Comparison of ENCODE assay signal across 24 mouse cellular contexts in genomic region chr8:46570673-46571072, GRCm38 (mm10). TPM values are rescaled to one million over a fixed set of nuclear protein-coding genes. Genes with fewer than 3 reads are reported as not detected.
A peak's percentile ranks its signal among the peaks of the same experiment; 100 is the strongest.
DNase-seq lines count a peak whose midpoint lies in the region; ATAC-seq and TF ChIP-seq lines count a peak whose summit lies in the region.
"Had no signal": no experiment of that assay in that cellular context is flagged by ENCODE, and none has a peak within 500 bp of the region (broad histone marks: within the 10 kb centered on the region; RNA-seq: fewer than 3 reads in every experiment).

No protein-coding gene starts in this region.

- no peak overlapping the region for H3K27ac ChIP-seq in limb, embryonic 12.5 days
- no peak overlapping the region for H3K27ac ChIP-seq in limb, embryonic 10.5 days
- H3K27ac ChIP-seq in limb, embryonic 14.5 days (replicated peaks; ENCODE audit: low read depth, low read length), result no peak overlapping the region
- H3K27ac ChIP-seq: layer of hippocampus, adult 2 months; limb, embryonic 13.5 days; liver, embryonic 15.5 days; midbrain, embryonic 13.5 days had no signal

- no peak for TF ChIP-seq POLR2A in limb, embryonic 14.5 days (IDR thresholded peaks at IDR 0.05; ENCODE audit: borderline replicate concordance, extremely low read depth, insufficient read depth, insufficient read length)

- peak; percentile 17 to 24 for DNase-seq in heart, adult 18-20 months
- no peak for DNase-seq in heart, postnatal 36 days
- DNase-seq in limb, embryonic 10.5 days (ENCODE audit: low spot score), result no peak
- DNase-seq in ZHBTc4 (ENCODE audit: low read depth, low spot score), result peak; percentile 25
- peak; percentile 31 for DNase-seq in limb, embryonic 14.5 days (ENCODE audit: low spot score)
- DNase-seq in yolk sac, embryonic 10.5 days (ENCODE audit: low spot score), result no peak
- DNase-seq in ovary, postnatal 36 days (ENCODE audit: low spot score), result no peak
- DNase-seq: adrenal gland, adult 2 months; cerebellum, adult 11 months; cerebellum, adult 9-11 months; forebrain, postnatal 0 days; gastrocnemius, postnatal 25 days; kidney, adult 9 months; kidney, postnatal 25 days; right cerebral cortex, postnatal 14 days; spleen, adult 18-20 months; thymus, postnatal 25 days had no signal

- 0 out of 2 replicates have a peak, but pooled peaks have one; percentile 26 for ATAC-seq in limb, embryonic 12.5 days (ENCODE audit: insufficient number of reproducible peaks, insufficient read depth, low FRiP score, low TSS enrichment, low read depth)
- peak; percentile 68; the same call in 1 of the 2 replicates for ATAC-seq in limb, embryonic 14.5 days (ENCODE audit: low FRiP score, low read depth)
- ATAC-seq: CD4-positive, CD25-positive, alpha-beta regulatory T cell, adult 4 months; forebrain, postnatal 0 days; midbrain, embryonic 13.5 days had no signal

- H3K27me3 ChIP-seq in limb, embryonic 12.5 days, result no peaks in the 10 kb centered on the region
- H3K27me3 ChIP-seq in limb, embryonic 10.5 days (ENCODE audit: low read depth, poor library complexity, severe bottlenecking), result no peaks in the 10 kb centered on the region
- H3K27me3 ChIP-seq in limb, embryonic 14.5 days (ENCODE audit: control insufficient read depth, insufficient read depth, low read length), result no peaks in the 10 kb centered on the region
- H3K27me3 ChIP-seq: limb, embryonic 13.5 days; liver, embryonic 15.5 days; megakaryocyte, embryonic 14.5 days; midbrain, embryonic 13.5 days had no signal

- no peak overlapping the region for H3K4me3 ChIP-seq in limb, embryonic 12.5 days (replicated peaks)
- no peak overlapping the region for H3K4me3 ChIP-seq in limb, embryonic 10.5 days
- no peak overlapping the region for H3K4me3 ChIP-seq in limb, embryonic 14.5 days (replicated peaks; ENCODE audit: low read length)
- H3K4me3 ChIP-seq: layer of hippocampus, adult 2 months; limb, embryonic 13.5 days; liver, embryonic 15.5 days; megakaryocyte, embryonic 14.5 days; midbrain, embryonic 13.5 days had no signal

- peaks cover 36% of the 10 kb centered on the region for H3K36me3 ChIP-seq in limb, embryonic 12.5 days
- peaks cover 67% of the 10 kb centered on the region for H3K36me3 ChIP-seq in limb, embryonic 10.5 days
- peaks cover 19% of the 10 kb centered on the region for H3K36me3 ChIP-seq in limb, embryonic 14.5 days (ENCODE audit: control insufficient read depth, insufficient read depth, low read length)

- 0 out of 2 replicates have a peak, but pooled peaks cover 4% of the 10 kb centered on the region for H3K4me1 ChIP-seq in limb, embryonic 12.5 days (replicated peaks)
- no peaks in the 10 kb centered on the region for H3K4me1 ChIP-seq in limb, embryonic 10.5 days
- no peaks in the 10 kb centered on the region for H3K4me1 ChIP-seq in limb, embryonic 14.5 days (ENCODE audit: control insufficient read depth, insufficient read depth, low read length)
- H3K4me1 ChIP-seq: limb, embryonic 13.5 days; liver, embryonic 15.5 days; midbrain, embryonic 13.5 days had no signal

- no peaks in the 10 kb centered on the region for H3K9me3 ChIP-seq in limb, embryonic 12.5 days
- no peaks in the 10 kb centered on the region for H3K9me3 ChIP-seq in limb, embryonic 10.5 days (replicated peaks)
- H3K9me3 ChIP-seq in limb, embryonic 14.5 days (ENCODE audit: control insufficient read depth, low read length), result no peaks in the 10 kb centered on the region
- H3K9me3 ChIP-seq: limb, embryonic 13.5 days; liver, embryonic 15.5 days; megakaryocyte, embryonic 14.5 days; midbrain, embryonic 13.5 days had no signal

- no peak overlapping the region for H3K4me2 ChIP-seq in limb, embryonic 12.5 days
- H3K4me2 ChIP-seq in limb, embryonic 14.5 days (replicated peaks; ENCODE audit: low read depth, low read length, severe bottlenecking), result no peak overlapping the region
- H3K4me2 ChIP-seq: limb, embryonic 13.5 days; liver, embryonic 15.5 days; midbrain, embryonic 13.5 days had no signal

- no peak overlapping the region for H3K9ac ChIP-seq in limb, embryonic 12.5 days (replicated peaks)
- H3K9ac ChIP-seq in limb, embryonic 14.5 days (ENCODE audit: low read depth, low read length, severe bottlenecking), result no peak overlapping the region
- H3K9ac ChIP-seq: forebrain, postnatal 0 days; limb, embryonic 13.5 days; liver, embryonic 15.5 days; midbrain, embryonic 13.5 days had no signal

- WGBS in limb, embryonic 12.5 days, result 90% methylated on average over 9 of the region's 14 CpGs
- 97% methylated on average over 9 of the region's 14 CpGs for WGBS in limb, embryonic 10.5 days
- WGBS in limb, embryonic 14.5 days, result 87% methylated on average over 7 of the region's 14 CpGs

- intact Hi-C loops in heart, postnatal 36 days (cut with DNase I), result no loop called here

RNA-seq across cellular contexts. Expression of gene Cenpu, which starts 18.8 kb away (rescaled TPM):
- under 1 TPM; 0.49 to 0.97 TPM for total RNA-seq in heart, adult 18-20 months (2021)
- total RNA-seq in heart, postnatal 36 days (2021), result 1 to 10 TPM; 1.1 to 1.8 TPM
- 23.1 and 23.9 TPM in 2 replicates for polyA plus RNA-seq in limb, embryonic 12.5 days (2016; fragmentation: Nextera tagmentation; extraction: Ambion mirVana)
- polyA plus RNA-seq in limb, embryonic 10.5 days (2016; fragmentation: Nextera tagmentation; extraction: Ambion mirVana), result 26.5 and 27.1 TPM in 2 replicates
- polyA plus RNA-seq in limb, embryonic 14.5 days (2012; rRNA removed), result 10.1 and 11.5 TPM in 2 replicates
- 11.0 and 11.2 TPM in 2 replicates for polyA plus RNA-seq in limb, embryonic 14.5 days (2014; fragmentation: Nextera tagmentation; extraction: Ambion mirVana)

RNA-seq across cellular contexts. Expression of gene Primpol, which starts 46.3 kb away (rescaled TPM):
- 1 to 10 TPM; 2.1 to 2.6 TPM for total RNA-seq in heart, adult 18-20 months (2021)
- 1 to 10 TPM; 2.4 to 2.9 TPM for total RNA-seq in heart, postnatal 36 days (2021)
- polyA plus RNA-seq in limb, embryonic 12.5 days (2016; fragmentation: Nextera tagmentation; extraction: Ambion mirVana), result 14.9 and 18.4 TPM in 2 replicates
- 8.9 and 11.4 TPM in 2 replicates for polyA plus RNA-seq in limb, embryonic 10.5 days (2016; fragmentation: Nextera tagmentation; extraction: Ambion mirVana)
- polyA plus RNA-seq in limb, embryonic 14.5 days (2012; rRNA removed), result 10.1 and 10.3 TPM in 2 replicates
- 13.9 and 16.8 TPM in 2 replicates for polyA plus RNA-seq in limb, embryonic 14.5 days (2014; fragmentation: Nextera tagmentation; extraction: Ambion mirVana)

RNA-seq across cellular contexts. Expression of gene Casp3, which starts 46.4 kb away (rescaled TPM):
- total RNA-seq in heart, adult 18-20 months (2021), result 1 to 10 TPM; 2.0 to 2.8 TPM
- total RNA-seq in heart, postnatal 36 days (2021), result 1 to 10 TPM; 3.5 to 4.0 TPM
- 132 and 138 TPM in 2 replicates for polyA plus RNA-seq in limb, embryonic 12.5 days (2016; fragmentation: Nextera tagmentation; extraction: Ambion mirVana)
- polyA plus RNA-seq in limb, embryonic 10.5 days (2016; fragmentation: Nextera tagmentation; extraction: Ambion mirVana), result 128 and 145 TPM in 2 replicates
- 47.5 and 54.0 TPM in 2 replicates for polyA plus RNA-seq in limb, embryonic 14.5 days (2012; rRNA removed)
- 71.3 and 72.1 TPM in 2 replicates for polyA plus RNA-seq in limb, embryonic 14.5 days (2014; fragmentation: Nextera tagmentation; extraction: Ambion mirVana)

Comparison
In these comparisons a context has a peak if more than half of its experiments do, and no peak if none do; other contexts are left out.
1. DNase-seq: peak in heart, adult 18-20 months (2 of 2), ZHBTc4 (single experiment) and limb, embryonic 14.5 days (single experiment); none in heart, postnatal 36 days (0 of 2), limb, embryonic 10.5 days (single experiment), yolk sac, embryonic 10.5 days (single experiment) and ovary, postnatal 36 days (single experiment).